Mouse (Mus musculus): ENCODE data around the gene Olfr530. TPM values are rescaled to one million over a fixed set of nuclear protein-coding genes. Genes with fewer than 3 reads are reported as not detected.

Gene Olfr530
- polyA plus RNA-seq (2012; rRNA removed) = not detected in 2 replicates

GRCm38 (mm10) chr7:140376231-140376630 lies at the start of gene Olfr530:
Gene Olfr530, minus strand, starts transcription at chr7:140376331.
- no peak for TF ChIP-seq CTCF (IDR thresholded peaks at IDR 0.05; ENCODE audit: borderline replicate concordance, extremely low read depth, insufficient read depth, insufficient read length)
- no peak for DNase-seq (ENCODE audit: low read depth)

- DNase-seq (ENCODE audit: low read depth) = no peak
- TF ChIP-seq POLR2A (IDR thresholded peaks at IDR 0.05; ENCODE audit: borderline replicate concordance, extremely low read depth, insufficient read depth, insufficient read length, poor library complexity, severe bottlenecking) (no peak), CTCF (IDR thresholded peaks at IDR 0.05; ENCODE audit: borderline replicate concordance, extremely low read depth, insufficient read depth, insufficient read length) (no peak)
Observed at GRCm38 (mm10) chr7:140421539-140421938, 45.4 kb upstream of the Olfr530 start, which contains the start of gene Olfr532. Gene Olfr532, minus strand, starts transcription at chr7:140421639.

- no peak for TF ChIP-seq POLR2A (IDR thresholded peaks at IDR 0.05; ENCODE audit: borderline replicate concordance, extremely low read depth, insufficient read depth, insufficient read length, poor library complexity, severe bottlenecking)
- TF ChIP-seq CTCF (IDR thresholded peaks at IDR 0.05; ENCODE audit: borderline replicate concordance, extremely low read depth, insufficient read depth, insufficient read length) = no peak
- no peak for DNase-seq (ENCODE audit: low read depth)
Observed at GRCm38 (mm10) chr7:140402818-140403217, 26.7 kb upstream of the Olfr530 start, which contains the start of gene Olfr531. Gene Olfr531, minus strand, starts transcription at chr7:140402918.

- no peak for DNase-seq (ENCODE audit: low read depth)
- TF ChIP-seq POLR2A (IDR thresholded peaks at IDR 0.05; ENCODE audit: borderline replicate concordance, extremely low read depth, insufficient read depth, insufficient read length, poor library complexity, severe bottlenecking) = no peak
- no peak for TF ChIP-seq CTCF (IDR thresholded peaks at IDR 0.05; ENCODE audit: borderline replicate concordance, extremely low read depth, insufficient read depth, insufficient read length)
Observed at GRCm38 (mm10) chr7:140376911-140377310, 780 bp upstream of the Olfr530 start.

GRCm38 (mm10) chr7:140374300-140374699 lies 1.8 kb downstream of the Olfr530 start:
- no peak for DNase-seq (ENCODE audit: low read depth)
- TF ChIP-seq POLR2A (IDR thresholded peaks at IDR 0.05; ENCODE audit: borderline replicate concordance, extremely low read depth, insufficient read depth, insufficient read length, poor library complexity, severe bottlenecking) (no peak), CTCF (IDR thresholded peaks at IDR 0.05; ENCODE audit: borderline replicate concordance, extremely low read depth, insufficient read depth, insufficient read length) (no peak)

- DNase-seq (ENCODE audit: low read depth) = no peak
- TF ChIP-seq CTCF (IDR thresholded peaks at IDR 0.05; ENCODE audit: borderline replicate concordance, extremely low read depth, insufficient read depth, insufficient read length) (no peak), POLR2A (IDR thresholded peaks at IDR 0.05; ENCODE audit: borderline replicate concordance, extremely low read depth, insufficient read depth, insufficient read length, poor library complexity, severe bottlenecking) (no peak)
Observed at GRCm38 (mm10) chr7:140361571-140361970, 14.6 kb downstream of the Olfr530 start, which contains the start of gene Olfr60. Gene Olfr60, minus strand, starts transcription at chr7:140361671.

- DNase-seq (ENCODE audit: low read depth) = peak; percentile 1
- TF ChIP-seq CTCF (IDR thresholded peaks at IDR 0.05; ENCODE audit: borderline replicate concordance, extremely low read depth, insufficient read depth, insufficient read length) (no peak), POLR2A (IDR thresholded peaks at IDR 0.05; ENCODE audit: borderline replicate concordance, extremely low read depth, insufficient read depth, insufficient read length, poor library complexity, severe bottlenecking) (no peak)
Observed at GRCm38 (mm10) chr7:140333717-140334116, 42.4 kb downstream of the Olfr530 start, which contains the start of gene Olfr527. Gene Olfr527, plus strand, starts transcription at chr7:140334017.

- DNase-seq (ENCODE audit: low read depth) = no peak
- TF ChIP-seq POLR2A (IDR thresholded peaks at IDR 0.05; ENCODE audit: borderline replicate concordance, extremely low read depth, insufficient read depth, insufficient read length, poor library complexity, severe bottlenecking) = no peak
- no peak for TF ChIP-seq CTCF (IDR thresholded peaks at IDR 0.05; ENCODE audit: borderline replicate concordance, extremely low read depth, insufficient read depth, insufficient read length)
Observed at GRCm38 (mm10) chr7:140329766-140330304, 46.3 kb downstream of the Olfr530 start.

Other genes with a start within 250 kb of the Olfr530 start
- gene Mtg1, start 238.8 kb downstream of the Olfr530 start, polyA plus RNA-seq (2012; rRNA removed) = 33.9 and 41.5 TPM in 2 replicates
- gene Sprn, start 221.5 kb downstream of the Olfr530 start, polyA plus RNA-seq (2012; rRNA removed) = 10.2 and 16.2 TPM in 2 replicates
- gene Olfr522, start 211.6 kb downstream of the Olfr530 start, polyA plus RNA-seq (2012; rRNA removed) = not detected in 2 replicates
- gene Olfr523, start 203.1 kb downstream of the Olfr530 start, polyA plus RNA-seq (2012; rRNA removed) = not detected in 2 replicates
- gene Olfr524, start 170.4 kb downstream of the Olfr530 start, polyA plus RNA-seq (2012; rRNA removed) = not detected in 2 replicates
- gene Cd163l1, start 158.1 kb downstream of the Olfr530 start, polyA plus RNA-seq (2012; rRNA removed) = 0.04 TPM in 1 of 2 replicates, not detected in the other
- gene 5830411N06Rik, start 129.0 kb downstream of the Olfr530 start, polyA plus RNA-seq (2012; rRNA removed) = 0.05 TPM in 1 of 2 replicates, not detected in the other
- not detected in 2 replicates for gene Olfr525, start 55.5 kb downstream of the Olfr530 start, polyA plus RNA-seq (2012; rRNA removed)
- gene Olfr527, start 42.3 kb downstream of the Olfr530 start, polyA plus RNA-seq (2012; rRNA removed) = not detected in 2 replicates
- not detected in 2 replicates for gene Olfr60, start 14.7 kb downstream of the Olfr530 start, polyA plus RNA-seq (2012; rRNA removed)
- not detected in 2 replicates for gene Olfr531, start 26.6 kb upstream of the Olfr530 start, polyA plus RNA-seq (2012; rRNA removed)
- not detected in 2 replicates for gene Olfr532, start 45.3 kb upstream of the Olfr530 start, polyA plus RNA-seq (2012; rRNA removed)
- gene Olfr533, start 87.0 kb upstream of the Olfr530 start, polyA plus RNA-seq (2012; rRNA removed) = not detected in 2 replicates
- not detected in 2 replicates for gene Olfr535, start 107.9 kb upstream of the Olfr530 start, polyA plus RNA-seq (2012; rRNA removed)
- not detected in 2 replicates for gene Olfr536, start 131.1 kb upstream of the Olfr530 start, polyA plus RNA-seq (2012; rRNA removed)
- not detected in 2 replicates for gene Olfr538, start 191.6 kb upstream of the Olfr530 start, polyA plus RNA-seq (2012; rRNA removed)
- not detected in 2 replicates for gene Olfr46, start 224.9 kb upstream of the Olfr530 start, polyA plus RNA-seq (2012; rRNA removed)

All from brain, embryonic 14.5 days (tissue).